Mouse (Mus musculus) liver, embryonic 14 days (tissue): ENCODE data around the gene Pcbp4. TPM values are rescaled to one million over a fixed set of nuclear protein-coding genes. Genes with fewer than 3 reads are reported as not detected.

Source experiments
- polyA plus RNA-seq: library from polyadenylated mRNA; depleted of rRNA; stranded (reverse); fragments of >200 nt; gene quantifications from 2 replicates; pipeline ENCODE4 v1.2.3, GENCODE M21; 2012; rRNA removed

Pcbp4 gene
- 10.7 and 11.0 TPM in 2 replicates for polyA plus RNA-seq

DNA sequence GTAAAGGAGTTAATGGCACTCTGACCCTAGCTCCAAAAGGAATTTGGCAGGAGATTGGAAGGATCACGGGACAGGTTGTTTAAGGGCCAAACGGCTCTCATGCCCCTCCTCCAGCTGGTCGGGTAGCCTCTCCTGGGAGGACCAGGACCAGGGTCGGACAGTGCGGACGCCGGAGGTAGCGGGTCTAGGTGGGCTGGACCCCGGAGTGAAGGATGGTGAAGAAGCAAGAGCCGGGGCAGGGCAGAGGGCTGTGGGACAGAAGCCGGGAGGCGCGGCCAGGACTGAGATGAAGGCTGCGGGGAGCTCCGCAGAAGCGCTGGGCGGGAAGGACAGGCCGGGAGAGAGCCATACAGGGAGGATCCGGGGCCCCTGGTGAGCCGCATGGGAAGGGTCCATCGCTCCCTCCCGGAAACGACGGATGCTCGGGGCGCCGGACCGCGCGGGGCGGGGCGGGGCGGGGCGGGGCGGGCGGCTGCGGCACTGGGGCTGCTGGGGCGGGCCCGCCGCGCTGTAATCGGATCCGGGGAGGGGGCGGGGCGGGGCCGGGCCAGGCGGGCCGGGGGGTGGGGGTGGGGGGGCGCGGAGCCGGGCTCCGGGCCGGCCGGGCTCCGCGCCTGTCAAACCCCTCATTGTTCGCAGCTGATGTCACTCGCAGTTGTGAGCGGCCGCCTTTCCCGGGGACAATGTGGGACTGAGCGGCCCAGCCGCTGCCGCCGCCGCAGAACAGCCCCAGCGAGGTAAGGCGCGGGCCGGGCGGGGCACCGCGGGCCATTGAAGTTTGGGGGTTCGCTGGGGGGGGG lies at the start of gene Pcbp4:
Gene Pcbp4 (plus strand): TSS at position 21 of the 800 bp plus-strand sequence.

DNA sequence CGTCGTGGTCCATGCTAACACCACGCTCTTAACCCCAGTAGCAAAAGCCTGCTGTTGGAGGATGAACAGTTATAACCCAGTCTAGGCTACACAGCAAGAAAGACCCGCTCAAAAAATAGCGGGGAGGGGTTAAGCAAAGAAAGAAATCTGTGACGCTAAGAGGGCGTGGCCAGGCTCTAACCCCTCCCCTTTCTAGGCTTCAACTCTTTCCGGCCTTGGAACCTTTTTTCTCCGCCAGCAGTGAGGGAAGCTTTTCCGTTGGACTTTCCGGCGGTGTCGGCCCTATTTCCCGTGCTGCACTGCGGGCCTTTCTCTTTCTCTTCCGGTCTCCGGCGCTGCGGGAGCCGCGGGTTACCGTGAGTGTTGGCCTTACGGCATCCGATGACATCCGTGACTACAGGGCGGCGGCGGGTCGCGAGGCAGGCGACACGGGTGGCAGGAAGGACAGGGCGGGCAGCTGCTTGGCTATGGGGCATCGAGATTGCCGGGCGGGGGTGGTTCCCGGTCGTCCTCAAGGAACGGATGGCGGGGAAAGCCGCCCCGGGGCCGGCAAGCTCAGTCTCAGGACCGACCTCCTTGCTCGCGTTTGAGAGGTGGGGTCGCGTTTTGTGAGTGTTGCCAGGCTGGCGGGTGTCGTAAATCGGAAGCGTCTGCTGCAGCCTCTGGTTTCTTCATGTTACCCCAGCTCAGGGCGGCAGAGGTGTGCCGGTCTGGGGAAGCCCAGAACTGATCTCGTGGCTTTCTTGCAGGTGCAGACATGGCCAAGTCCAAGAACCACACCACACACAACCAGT lies 23.7 kb upstream of the Pcbp4 start, which contains the start of gene Rpl29:
Gene Rpl29 (plus strand): TSS at position 234 of the 794 bp plus-strand sequence.

DNA sequence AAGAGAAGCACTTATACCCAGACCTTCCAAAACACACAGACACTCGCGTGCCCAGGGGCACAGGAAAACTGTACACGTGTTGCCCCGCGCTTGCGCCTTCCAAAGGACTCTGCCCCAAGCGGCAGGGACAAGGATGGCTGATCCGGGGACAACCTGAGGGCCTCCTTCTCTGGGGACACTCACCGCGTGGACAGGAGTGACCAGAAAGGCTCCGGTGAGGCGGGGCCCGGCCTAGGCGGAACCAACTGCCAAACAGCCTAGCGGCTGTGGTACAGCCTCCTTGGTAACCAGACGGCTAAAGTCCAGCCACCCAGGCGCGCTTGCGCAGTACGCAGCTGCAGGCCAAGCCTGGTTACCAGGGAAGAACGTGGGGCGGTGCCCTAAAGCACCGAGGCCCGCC lies 5.7 kb upstream of the Pcbp4 start, which contains the start of the genes Abhd14b and Abhd14a:
Gene Abhd14b (plus strand): TSS at position 112 of the 400 bp plus-strand sequence.
Gene Abhd14a (minus strand): TSS at position 331 of the 400 bp plus-strand sequence.

DNA sequence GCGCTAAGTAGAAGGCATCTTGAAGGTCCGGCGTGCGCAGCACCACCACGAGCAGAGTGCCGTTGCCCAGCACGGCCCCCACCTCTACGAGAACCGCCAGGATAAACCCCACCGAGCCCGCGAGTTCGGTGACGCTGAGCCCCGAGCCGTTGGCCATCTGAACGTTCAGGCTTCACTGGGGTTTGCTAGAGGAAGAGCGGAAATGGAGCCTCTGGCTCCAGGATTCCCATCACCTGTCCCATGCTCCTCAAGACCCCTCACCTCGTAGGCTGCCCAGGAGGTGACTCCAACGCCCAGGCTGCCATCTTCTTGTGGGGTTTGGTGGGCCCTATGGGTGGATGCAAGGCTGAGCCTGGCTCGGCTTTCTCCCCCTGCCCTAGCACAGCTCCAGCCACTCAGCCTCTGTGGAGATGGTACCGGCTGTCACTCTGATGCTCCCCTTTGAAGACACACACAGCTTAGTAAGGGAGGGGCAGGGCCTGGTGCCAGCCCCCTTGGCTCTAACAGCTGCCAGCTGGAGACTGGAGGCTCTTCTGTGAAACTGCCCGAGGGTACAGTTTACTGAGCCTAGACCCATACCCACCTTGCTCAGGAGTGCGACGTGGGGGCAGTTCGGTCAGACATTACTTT lies 12.6 kb downstream of the Pcbp4 start, which contains the start of gene Gpr62:
Gene Gpr62 (minus strand): TSS at position 368 of the 630 bp plus-strand sequence.

DNA sequence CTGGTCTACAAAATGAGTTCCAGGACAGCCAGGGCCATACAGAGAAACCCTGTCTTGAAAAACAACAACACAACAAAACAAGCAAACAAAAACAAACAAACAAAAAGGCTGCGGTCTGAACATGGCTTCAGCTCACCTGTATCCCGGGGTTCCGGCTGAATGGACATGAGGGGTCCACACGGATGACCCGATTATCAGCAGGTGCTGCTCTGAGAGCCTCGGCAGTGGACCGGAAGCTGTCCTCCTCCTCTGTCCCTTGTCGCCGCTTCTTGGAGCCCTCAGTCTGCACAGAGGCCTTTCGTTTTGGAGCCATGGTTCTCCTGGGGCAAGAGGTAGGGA lies 22.5 kb downstream of the Pcbp4 start, which contains the start of gene Rrp9:
Gene Rrp9 (plus strand): TSS at position 301 of the 339 bp plus-strand sequence.

DNA sequence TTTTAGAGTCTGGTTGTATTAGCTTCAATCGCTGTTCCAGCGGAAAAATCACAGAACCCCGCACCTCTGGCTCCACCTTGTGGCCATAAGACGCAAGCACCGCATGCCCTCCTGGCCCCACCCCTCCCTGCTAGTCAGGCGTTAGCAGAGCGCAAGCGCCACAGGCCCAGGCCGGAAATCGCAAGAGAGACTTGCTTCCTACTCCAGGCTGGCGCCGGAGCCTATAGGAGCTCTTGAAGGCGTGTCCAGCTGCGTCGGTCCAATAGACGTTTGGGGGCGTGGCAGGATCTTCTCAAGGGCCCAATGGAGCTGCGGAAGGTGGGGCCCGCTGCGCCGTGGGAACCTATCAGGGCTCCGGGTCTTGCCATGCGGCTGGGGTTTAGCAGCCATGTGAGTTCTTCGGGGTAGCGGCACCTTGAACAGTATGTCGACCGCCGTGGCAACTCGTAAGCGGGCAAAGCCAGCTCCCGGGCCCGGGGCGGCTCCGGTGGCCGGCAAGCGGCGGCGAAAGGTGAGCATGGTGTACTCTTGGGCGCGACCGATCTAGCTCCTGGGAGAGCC lies 23.9 kb downstream of the Pcbp4 start, which contains the start of gene Parp3:
Gene Parp3 (minus strand): TSS at position 26 of the 561 bp plus-strand sequence.

DNA sequence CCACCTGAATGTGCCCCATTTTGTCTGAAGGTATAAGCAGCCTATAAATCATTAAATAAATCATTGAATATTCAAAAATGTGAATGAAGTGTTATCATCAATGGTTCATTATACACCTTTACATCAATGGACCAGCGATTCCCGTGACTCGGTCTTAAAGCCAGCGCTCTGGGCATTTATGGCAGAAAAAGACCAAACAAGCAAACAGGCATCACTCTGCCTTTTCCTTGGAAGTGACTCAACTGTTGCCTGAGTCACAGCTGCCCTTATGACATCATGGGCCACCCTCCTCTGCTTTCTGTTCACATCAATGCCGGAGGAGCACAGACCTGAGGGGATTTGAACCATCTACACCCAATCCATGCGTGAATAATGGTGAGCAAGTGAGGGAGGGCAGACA lies 46.6 kb downstream of the Pcbp4 start, which contains the start of gene Iqcf1:
Gene Iqcf1 (plus strand): TSS at position 301 of the 400 bp plus-strand sequence.

Other genes with a start within 250 kb of the Pcbp4 start
- gene Tlr9, start 230.7 kb upstream of the Pcbp4 start, polyA plus RNA-seq = 0.24 and 0.31 TPM in 2 replicates
- 27.4 and 36.1 TPM in 2 replicates for gene Alas1, start 204.6 kb upstream of the Pcbp4 start, polyA plus RNA-seq
- 15.0 and 18.7 TPM in 2 replicates for gene Poc1a, start 172.2 kb upstream of the Pcbp4 start, polyA plus RNA-seq
- 7.6 and 8.5 TPM in 2 replicates for gene Dusp7, start 84.7 kb upstream of the Pcbp4 start, polyA plus RNA-seq
- 761 and 850 TPM in 2 replicates for gene Rpl29, start 23.8 kb upstream of the Pcbp4 start, polyA plus RNA-seq
- 11.9 and 13.8 TPM in 2 replicates for gene Acy1, start 15.0 kb upstream of the Pcbp4 start, polyA plus RNA-seq
- 15.2 and 18.6 TPM in 2 replicates for gene Abhd14b, start 5.8 kb upstream of the Pcbp4 start, polyA plus RNA-seq
- 15.4 and 17.1 TPM in 2 replicates for gene Abhd14a, start 5.6 kb upstream of the Pcbp4 start, polyA plus RNA-seq
- 0.02 TPM in 1 of 2 replicates, not detected in the other for gene Gpr62, start 12.6 kb downstream of the Pcbp4 start, polyA plus RNA-seq
- 18.3 and 20.2 TPM in 2 replicates for gene Rrp9, start 22.7 kb downstream of the Pcbp4 start, polyA plus RNA-seq
- gene Parp3, start 23.7 kb downstream of the Pcbp4 start, polyA plus RNA-seq = 0.97 and 1.1 TPM in 2 replicates
- gene Iqcf1, start 46.7 kb downstream of the Pcbp4 start, polyA plus RNA-seq = not detected in 2 replicates
- gene Iqcf5, start 61.3 kb downstream of the Pcbp4 start, polyA plus RNA-seq = 0.06 and 0.10 TPM in 2 replicates
- gene Iqcf3, start 108.3 kb downstream of the Pcbp4 start, polyA plus RNA-seq = not detected in 2 replicates
- not detected in 2 replicates for gene Iqcf4, start 117.7 kb downstream of the Pcbp4 start, polyA plus RNA-seq
- not detected in 2 replicates for gene Iqcf6, start 173.3 kb downstream of the Pcbp4 start, polyA plus RNA-seq
- gene Grm2, start 202.8 kb downstream of the Pcbp4 start, polyA plus RNA-seq = not detected in 2 replicates
- gene Tex264, start 232.6 kb downstream of the Pcbp4 start, polyA plus RNA-seq = 8.4 and 9.6 TPM in 2 replicates